Mouse (Mus musculus) liver, adult (tissue): ENCODE data around the gene Vmn1r165.
"Not testable (repeated sequence)": the region's sequence is repeated elsewhere in the genome, so short reads cannot be mapped to it uniquely, and the experiment has no call there.

Experiments
- GATA4 ChIP-seq: IDR thresholded peaks from 2 replicates; pipeline ENCODE4 v1.6.1; 2014; ENCODE audit warnings: mild to moderate bottlenecking, low read length; ENCODE audit not compliant: insufficient replicate concordance

Vmn1r165 gene

GRCm38 (mm10) chr7:23217032-23217431, at the start of gene Vmn1r165:
Gene Vmn1r165 (plus strand): TSS chr7:23217332.
- not testable (repeated sequence) for TF ChIP-seq GATA4

- not testable (repeated sequence) for TF ChIP-seq GATA4
Measured at GRCm38 (mm10) chr7:23251582-23251981, 34.5 kb downstream of the Vmn1r165 start, which contains the start of gene Vmn1r166. Gene Vmn1r166 (minus strand): TSS chr7:23251682.
